Mouse (Mus musculus) right cerebral cortex, adult 2 months (tissue): Measurements from ENCODE around the gene Hnrnpdl.

Experiments used
- DNase-seq, 2 experiments: peaks; one replicate each; pipeline ENCODE4 v3.0.0; 2021 to 2022; ENCODE audit warnings: low spot score in 2 of 2

The Hnrnpdl gene

GRCm38 (mm10) chr5:100047143-100047640, 7.7 kb upstream of the Hnrnpdl start:
- no peak for DNase-seq

GRCm38 (mm10) chr5:100046096-100046495, 6.6 kb upstream of the Hnrnpdl start:
- DNase-seq = no peak

DNA sequence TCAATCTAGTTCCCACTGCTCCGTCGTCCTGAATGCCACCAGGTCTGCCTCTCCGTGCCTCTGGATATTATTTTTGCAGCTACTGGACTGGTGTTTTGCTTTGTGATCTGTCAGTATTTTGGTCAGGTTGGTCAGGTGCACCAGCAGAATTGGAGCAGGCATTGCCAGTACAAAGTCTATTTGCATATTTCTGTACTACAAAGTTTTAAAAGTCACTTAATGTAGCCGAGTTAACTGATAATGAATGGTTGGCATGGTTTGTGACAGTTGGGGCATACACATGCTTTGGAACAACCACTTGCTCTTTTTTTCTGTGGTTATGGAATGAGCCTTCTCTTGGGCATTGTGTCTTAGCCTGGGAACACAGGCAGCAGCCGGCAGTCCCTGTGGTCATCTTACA, 5.2 kb upstream of the Hnrnpdl start:
- no peak for DNase-seq

GRCm38 (mm10) chr5:100044030-100044429, 4.6 kb upstream of the Hnrnpdl start:
- DNase-seq = no peak

- no peak for DNase-seq
These were observed 3.9 kb upstream of the Hnrnpdl start for GRCm38 (mm10) chr5:100043361-100043760.

GRCm38 (mm10) chr5:100042467-100042866, 3.0 kb upstream of the Hnrnpdl start:
- DNase-seq = no peak

DNA sequence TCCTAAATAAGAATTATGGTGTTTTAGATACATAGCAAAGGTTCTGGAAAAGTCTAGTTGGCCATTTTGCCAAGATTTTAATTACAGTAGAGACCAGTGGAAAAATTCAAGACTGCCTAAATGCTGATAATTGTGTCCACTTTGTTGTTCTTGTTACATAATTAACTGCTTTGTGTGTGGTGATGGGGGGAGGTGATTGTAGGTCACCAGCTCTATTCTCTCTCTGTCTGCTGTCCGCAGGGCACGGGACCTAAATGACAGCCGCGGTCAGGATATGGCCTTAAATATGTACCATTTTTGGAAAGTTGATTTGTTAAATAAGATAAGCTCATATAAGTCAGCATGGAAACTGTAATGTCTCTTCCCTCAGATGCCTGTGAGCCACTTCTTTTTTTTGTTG, 1.8 kb upstream of the Hnrnpdl start:
- no peak for DNase-seq

DNA sequence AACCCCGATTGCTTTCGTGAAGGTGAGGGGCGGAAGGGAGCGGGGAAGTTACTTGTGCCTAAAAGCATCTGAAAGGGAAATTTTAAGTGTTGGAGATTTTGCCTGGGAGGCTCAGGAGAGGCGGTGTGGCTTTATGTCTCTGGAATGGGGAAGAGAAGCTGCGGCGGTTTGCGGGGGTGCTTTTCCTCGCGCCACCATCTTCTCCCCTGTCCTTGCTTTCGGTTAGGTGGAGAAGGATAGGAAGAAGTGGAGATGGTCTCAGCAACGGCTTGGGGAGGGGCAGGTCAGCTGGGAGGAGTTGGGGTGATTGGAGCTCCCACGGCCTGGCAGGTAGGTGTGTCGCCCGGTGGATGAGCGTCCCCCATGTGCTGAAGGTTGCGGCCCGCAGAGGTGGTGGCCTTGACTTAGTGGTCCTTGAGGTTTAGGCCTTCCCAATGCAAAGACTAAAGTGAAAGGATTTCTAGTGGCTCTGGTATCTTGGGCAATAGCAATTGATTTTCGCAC, 869 bp upstream of the Hnrnpdl start:
- peak in 1 of 2 experiments; percentile 55 for DNase-seq

- DNase-seq = peak; percentile 94 to 95
These were observed 506 bp downstream of the Hnrnpdl start for GRCm38 (mm10) chr5:100038714-100039601.

DNA sequence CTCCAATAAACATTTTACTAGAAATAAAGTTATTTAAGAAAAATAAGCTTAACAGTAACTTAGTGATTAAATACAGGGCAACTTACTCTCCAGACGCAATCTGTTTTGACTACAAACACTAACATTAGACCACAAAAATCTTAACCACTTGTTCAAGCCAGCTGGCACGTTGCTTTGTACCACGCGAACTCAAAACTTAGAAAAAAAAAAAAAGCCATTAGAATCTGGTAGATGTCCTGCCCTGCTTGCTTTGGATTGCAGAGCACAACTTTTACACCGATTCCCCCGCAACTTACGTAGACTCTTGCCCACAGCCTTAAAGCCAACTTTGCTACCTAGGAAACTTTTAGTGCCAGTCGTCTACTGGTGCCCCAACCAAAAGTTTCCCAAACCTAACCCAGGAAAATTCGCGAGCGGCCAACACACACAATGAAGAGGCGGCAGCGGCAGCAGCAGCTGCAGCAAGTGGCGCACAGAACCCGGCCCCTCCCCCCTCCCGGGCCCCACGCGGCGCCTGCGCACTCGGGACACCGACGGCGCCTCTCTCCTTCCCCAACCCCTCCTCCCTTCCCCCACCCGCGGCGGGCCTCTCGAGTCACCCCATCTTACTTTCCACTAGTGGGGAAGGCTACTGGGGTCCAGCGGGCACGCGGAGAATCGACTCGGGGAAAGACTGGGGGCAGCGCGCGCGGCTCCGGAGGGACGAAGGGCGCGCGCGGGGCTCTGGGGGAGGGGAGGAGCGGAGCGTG, 1.3 kb downstream of the Hnrnpdl start:
- peak; percentile 83 to 86 for DNase-seq

GRCm38 (mm10) chr5:100036681-100037080, 2.8 kb downstream of the Hnrnpdl start:
- DNase-seq = no peak

DNA sequence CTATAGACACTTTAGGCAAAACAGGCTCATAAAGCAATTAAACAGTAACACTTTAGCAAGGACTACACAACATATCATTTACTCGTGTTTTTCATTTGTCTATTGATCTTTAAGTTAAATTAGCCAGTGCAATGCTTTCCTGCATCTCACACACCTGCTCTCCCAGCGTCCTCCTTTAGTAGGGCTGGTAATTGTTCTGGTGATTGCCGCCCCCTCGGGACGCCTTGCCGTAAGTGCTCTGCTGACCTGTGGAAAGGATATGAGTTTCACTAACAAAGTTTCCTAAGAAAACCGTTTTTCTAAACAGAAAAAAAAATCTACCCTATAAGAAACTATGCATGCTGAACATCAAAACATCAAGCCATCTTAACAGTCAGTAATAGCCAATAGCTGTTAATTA, 3.5 kb downstream of the Hnrnpdl start:
- no peak for DNase-seq

DNA sequence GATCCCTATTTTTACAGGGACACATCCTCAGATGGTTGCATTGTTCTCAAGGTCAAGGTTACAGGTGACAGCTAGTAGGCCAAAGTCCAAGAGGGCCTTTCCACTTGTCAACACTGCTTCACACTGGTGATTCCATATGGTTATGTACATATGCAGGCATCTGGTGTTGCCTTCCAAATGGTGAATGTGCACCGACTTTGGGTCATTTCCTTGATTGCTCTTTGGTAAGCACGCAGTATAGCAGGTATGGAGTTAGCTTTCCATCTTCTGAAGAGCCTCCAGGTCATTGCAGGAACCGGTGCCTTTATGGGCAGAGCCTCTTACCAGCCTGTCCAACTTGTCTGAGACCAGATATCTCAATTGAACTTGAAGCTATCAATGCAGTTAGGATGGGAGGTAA, 6.8 kb downstream of the Hnrnpdl start:
- DNase-seq = no peak

- no peak for DNase-seq
These were observed 7.4 kb downstream of the Hnrnpdl start for GRCm38 (mm10) chr5:100032107-100032506.

DNA sequence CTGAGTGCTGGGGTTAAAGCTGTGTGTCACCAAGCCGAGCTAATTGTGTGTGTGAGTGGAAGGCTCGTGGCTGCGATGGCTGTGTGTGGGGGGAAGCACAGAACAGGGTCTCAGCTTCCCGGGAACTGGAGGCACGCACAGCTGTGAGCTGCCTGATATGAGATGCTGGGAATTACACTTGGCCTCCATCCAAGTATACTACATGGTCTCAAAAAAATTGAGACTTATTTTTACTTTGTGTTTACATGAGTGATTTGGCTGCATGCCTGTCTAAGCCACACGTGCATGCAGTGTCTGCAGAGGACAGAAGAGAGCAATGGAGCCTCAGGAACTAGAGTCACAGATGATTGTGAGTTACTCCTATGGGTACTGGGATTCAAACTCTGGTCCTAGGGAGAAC, 9.4 kb downstream of the Hnrnpdl start:
- DNase-seq = peak; percentile 43 to 47

- DNase-seq = no peak
These were observed 14.6 kb downstream of the Hnrnpdl start for GRCm38 (mm10) chr5:100024868-100025267.

DNA sequence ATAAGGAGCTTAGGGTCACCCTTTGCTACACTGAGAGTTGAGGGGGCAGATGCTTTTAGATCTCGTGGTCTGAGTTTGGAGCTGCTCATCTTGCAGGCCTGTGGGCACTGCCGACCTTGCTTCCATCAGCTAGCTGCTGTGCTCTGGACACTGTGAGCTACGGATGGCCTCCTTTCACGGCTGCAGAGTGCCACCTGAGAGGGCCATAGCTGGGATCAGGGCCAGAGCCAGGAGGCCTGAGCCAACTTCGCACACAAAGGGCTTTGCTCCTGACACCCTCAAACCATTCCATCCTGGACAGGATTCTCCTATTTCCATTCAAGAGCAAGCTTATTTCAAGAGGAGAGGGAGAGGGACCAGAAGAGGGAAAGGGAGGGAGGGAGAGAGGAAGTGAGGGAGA, 15.1 kb downstream of the Hnrnpdl start:
- no peak for DNase-seq

DNA sequence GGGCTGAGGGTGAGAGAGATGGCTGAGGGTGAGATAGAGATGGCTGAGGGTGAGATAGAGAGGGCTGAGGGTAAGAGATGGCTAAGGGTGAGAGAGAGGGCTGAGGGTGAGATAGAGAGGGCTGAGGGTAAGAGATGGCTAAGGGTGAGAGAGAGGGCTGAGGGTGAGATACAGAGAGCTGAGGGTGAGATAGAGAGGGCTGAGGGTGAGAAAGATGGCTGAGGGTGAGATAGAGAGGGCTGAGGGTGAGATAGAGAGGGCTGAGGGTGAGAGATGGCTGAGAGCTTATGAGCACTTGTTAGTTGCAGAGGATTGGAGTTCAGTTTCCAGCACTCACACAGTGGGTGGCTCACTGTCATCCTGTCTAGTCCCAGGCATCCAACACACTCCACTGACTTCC, 19.4 kb downstream of the Hnrnpdl start:
- DNase-seq = no peak

GRCm38 (mm10) chr5:100012599-100012998, 26.9 kb downstream of the Hnrnpdl start:
- DNase-seq = no peak

DNA sequence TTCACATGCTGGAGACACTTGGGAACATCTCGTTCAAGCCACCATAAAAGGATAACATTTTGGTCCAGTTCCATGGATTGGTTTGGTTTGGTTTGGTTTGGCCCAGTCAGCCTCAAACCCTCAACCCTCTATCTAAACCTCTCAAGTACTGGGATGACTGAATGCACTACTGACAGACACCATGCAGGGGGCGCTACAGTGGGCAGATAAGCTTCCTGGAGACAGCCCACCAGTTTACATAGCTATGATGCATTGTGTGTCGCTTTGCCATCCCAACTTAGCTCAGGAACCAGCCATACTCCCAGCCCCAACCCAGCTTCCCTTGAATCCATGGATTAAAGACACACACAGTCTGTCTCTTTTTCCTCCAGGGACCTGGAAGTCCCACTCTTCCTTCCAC, 31.0 kb downstream of the Hnrnpdl start:
- DNase-seq = no peak

DNA sequence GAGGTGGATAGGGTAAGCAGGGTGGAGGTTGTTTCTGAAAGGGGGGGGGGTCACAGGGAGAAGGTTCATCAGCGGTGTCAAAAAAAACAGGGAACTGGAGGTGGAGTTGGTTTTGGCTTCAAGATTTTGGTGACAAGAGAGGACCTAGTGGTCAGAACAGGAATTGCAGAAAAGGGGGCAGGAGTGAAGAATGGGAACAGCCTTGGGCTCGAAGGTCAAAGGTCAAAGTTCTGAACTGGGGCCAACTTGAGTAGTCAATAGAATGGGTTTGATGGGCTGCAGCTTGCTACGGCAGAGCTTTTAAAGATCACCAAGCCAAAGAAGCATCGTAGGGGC, 32.5 kb downstream of the Hnrnpdl start:
- DNase-seq = no peak

- no peak for DNase-seq
These were observed 33.0 kb downstream of the Hnrnpdl start for GRCm38 (mm10) chr5:100006324-100007039.
